Mouse (Mus musculus) cerebellum, postnatal 36 days (tissue): Measurements from ENCODE around the gene Tmem213.

Source experiments
- DNase-seq, 2 experiments: peaks; one replicate each; pipeline ENCODE4 v3.0.0; 2021 to 2022; ENCODE audit warnings: mixed read lengths in 2 of 2

Gene Tmem213

GRCm38 (mm10) chr6:38118341-38118740 lies 9.3 kb downstream of the Tmem213 start:
- no peak for DNase-seq

GRCm38 (mm10) chr6:38120681-38121371 lies 11.8 kb downstream of the Tmem213 start:
- no peak for DNase-seq

- no peak for DNase-seq
These were observed 12.8 kb downstream of the Tmem213 start for GRCm38 (mm10) chr6:38121843-38122242.

GRCm38 (mm10) chr6:38122791-38123190 lies 13.7 kb downstream of the Tmem213 start:
- DNase-seq = no peak

- DNase-seq = no peak
These were observed 14.6 kb downstream of the Tmem213 start for GRCm38 (mm10) chr6:38123471-38124206.

GRCm38 (mm10) chr6:38124207-38124835 lies 15.3 kb downstream of the Tmem213 start, which contains the start of gene Atp6v0a4:
Atp6v0a4 (minus strand) TSS chr6:38124586.
- DNase-seq = no peak

GRCm38 (mm10) chr6:38124882-38125281 lies 15.8 kb downstream of the Tmem213 start:
- no peak for DNase-seq

- no peak for DNase-seq
These were observed 16.4 kb downstream of the Tmem213 start for GRCm38 (mm10) chr6:38125462-38125861.

- no peak for DNase-seq
These were observed 19.1 kb downstream of the Tmem213 start for GRCm38 (mm10) chr6:38128115-38128514.

- DNase-seq = no peak
These were observed 20.8 kb downstream of the Tmem213 start for GRCm38 (mm10) chr6:38129883-38130282.

- DNase-seq = peak; percentile 72 to 78
These were observed 22.8 kb downstream of the Tmem213 start for GRCm38 (mm10) chr6:38131801-38132231.

- DNase-seq = peak; percentile 67 to 72
These were observed 25.9 kb downstream of the Tmem213 start for GRCm38 (mm10) chr6:38134806-38135559.

- no peak for DNase-seq
These were observed 30.0 kb downstream of the Tmem213 start for GRCm38 (mm10) chr6:38139086-38139485.

- DNase-seq = no peak
These were observed 31.3 kb downstream of the Tmem213 start for GRCm38 (mm10) chr6:38140402-38140801.

- no peak for DNase-seq
These were observed 35.3 kb downstream of the Tmem213 start for GRCm38 (mm10) chr6:38144161-38144998.

GRCm38 (mm10) chr6:38145463-38146065 lies 36.5 kb downstream of the Tmem213 start:
- no peak for DNase-seq

GRCm38 (mm10) chr6:38147301-38147700 lies 38.2 kb downstream of the Tmem213 start:
- DNase-seq = no peak

GRCm38 (mm10) chr6:38148626-38149025 lies 39.6 kb downstream of the Tmem213 start:
- DNase-seq = no peak

- DNase-seq = no peak
These were observed 40.4 kb downstream of the Tmem213 start for GRCm38 (mm10) chr6:38149483-38149882.

GRCm38 (mm10) chr6:38152305-38152704 lies 43.2 kb downstream of the Tmem213 start:
- DNase-seq = no peak

GRCm38 (mm10) chr6:38156204-38156603 lies 47.1 kb downstream of the Tmem213 start:
- no peak for DNase-seq
